Mouse (Mus musculus): ENCODE measurements around the gene Ambra1. TPM values are rescaled to one million over a fixed set of nuclear protein-coding genes. Genes with fewer than 3 reads are reported as not detected.

Ambra1 gene
- polyA plus RNA-seq, 1 experiment from 2014 or later: 21.5 TPM

DNA sequence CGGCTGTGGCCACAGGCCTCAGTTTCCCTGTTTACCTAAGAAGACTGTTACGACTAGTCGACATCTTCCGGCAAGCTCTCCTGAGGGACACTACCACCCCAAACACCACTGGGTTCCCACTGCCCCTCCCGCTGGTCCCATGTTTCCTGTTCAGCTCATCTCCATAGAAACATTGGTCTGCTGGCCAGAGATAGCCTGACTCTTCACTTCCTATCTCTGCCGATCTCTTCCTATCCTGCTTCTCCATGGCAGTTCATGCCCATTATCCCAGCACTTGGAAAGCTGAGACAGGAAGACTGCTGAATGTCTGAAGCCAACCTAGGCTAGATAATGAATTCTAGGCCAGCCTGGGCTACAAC, 218.2 kb downstream of the Ambra1 start:
- peaks cover 28% of the 10 kb centered on the region for H3K4me1 ChIP-seq (ENCODE audit: control insufficient read depth, insufficient read depth, low read length)

DNA sequence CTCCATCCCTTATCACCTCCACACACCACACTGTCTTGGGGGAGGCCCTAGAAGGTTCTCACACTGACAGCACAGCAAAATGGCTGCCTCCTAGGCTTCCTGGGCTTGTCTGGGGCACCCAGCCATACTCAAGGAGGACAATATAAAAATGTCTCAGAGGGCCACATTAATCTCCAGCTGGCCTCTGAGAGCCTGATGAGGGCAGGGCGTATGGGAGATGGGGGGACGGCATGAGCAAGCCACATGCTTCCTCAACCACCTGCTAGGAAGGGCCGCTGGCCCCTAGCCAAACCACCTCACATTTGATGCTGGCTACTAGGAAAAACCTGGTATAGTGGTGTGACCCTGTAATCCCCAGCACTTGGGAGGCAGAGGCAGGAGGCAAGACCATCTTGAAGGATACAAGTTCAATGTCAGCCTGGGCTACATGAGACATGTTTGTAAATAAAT, 218.9 kb downstream of the Ambra1 start:
- Histone ChIP-seq H3K4me2 (ENCODE audit: low read depth) (no peak overlapping the region), H3K4me1 (ENCODE audit: control insufficient read depth, insufficient read depth, low read length) (peaks cover 28% of the 10 kb centered on the region), H3K9me3 (ENCODE audit: control insufficient read depth, low read length) (no peaks in the 10 kb centered on the region), H3K27ac (ENCODE audit: low read depth, low read length) (no peak overlapping the region), H3K4me3 (ENCODE audit: low read depth, low read length) (no peak overlapping the region), H3K9ac (ENCODE audit: low read length) (no peak overlapping the region), H3K36me3 (ENCODE audit: control insufficient read depth, insufficient read depth, low read length) (no peaks in the 10 kb centered on the region), H3K27me3 (ENCODE audit: control insufficient read depth, insufficient read depth, low read length) (no peaks in the 10 kb centered on the region)
- no peak for DNase-seq (ENCODE audit: low spot score)
- 79% methylated on average over 3 of the region's 3 CpGs for WGBS
- ATAC-seq (ENCODE audit: insufficient read depth, low FRiP score, low TSS enrichment): no peak

More for the DNA sequence above, 218.2 kb downstream of the Ambra1 start:
- Histone ChIP-seq H3K4me2 (ENCODE audit: low read depth) (no peak overlapping the region), H3K27ac (ENCODE audit: low read depth, low read length) (peak overlapping the region; percentile 11; the same call in 1 of the 2 replicates), H3K27me3 (ENCODE audit: control insufficient read depth, insufficient read depth, low read length) (no peaks in the 10 kb centered on the region), H3K9me3 (ENCODE audit: control insufficient read depth, low read length) (no peaks in the 10 kb centered on the region), H3K9ac (ENCODE audit: low read length) (no peak overlapping the region), H3K4me3 (ENCODE audit: low read depth, low read length) (no peak overlapping the region), H3K36me3 (ENCODE audit: control insufficient read depth, insufficient read depth, low read length) (no peaks in the 10 kb centered on the region)
- DNase-seq (ENCODE audit: low spot score) (no peak), ATAC-seq (ENCODE audit: insufficient read depth, low FRiP score, low TSS enrichment) (no peak)
- 73% methylated on average over 6 of the region's 6 CpGs for WGBS

DNA sequence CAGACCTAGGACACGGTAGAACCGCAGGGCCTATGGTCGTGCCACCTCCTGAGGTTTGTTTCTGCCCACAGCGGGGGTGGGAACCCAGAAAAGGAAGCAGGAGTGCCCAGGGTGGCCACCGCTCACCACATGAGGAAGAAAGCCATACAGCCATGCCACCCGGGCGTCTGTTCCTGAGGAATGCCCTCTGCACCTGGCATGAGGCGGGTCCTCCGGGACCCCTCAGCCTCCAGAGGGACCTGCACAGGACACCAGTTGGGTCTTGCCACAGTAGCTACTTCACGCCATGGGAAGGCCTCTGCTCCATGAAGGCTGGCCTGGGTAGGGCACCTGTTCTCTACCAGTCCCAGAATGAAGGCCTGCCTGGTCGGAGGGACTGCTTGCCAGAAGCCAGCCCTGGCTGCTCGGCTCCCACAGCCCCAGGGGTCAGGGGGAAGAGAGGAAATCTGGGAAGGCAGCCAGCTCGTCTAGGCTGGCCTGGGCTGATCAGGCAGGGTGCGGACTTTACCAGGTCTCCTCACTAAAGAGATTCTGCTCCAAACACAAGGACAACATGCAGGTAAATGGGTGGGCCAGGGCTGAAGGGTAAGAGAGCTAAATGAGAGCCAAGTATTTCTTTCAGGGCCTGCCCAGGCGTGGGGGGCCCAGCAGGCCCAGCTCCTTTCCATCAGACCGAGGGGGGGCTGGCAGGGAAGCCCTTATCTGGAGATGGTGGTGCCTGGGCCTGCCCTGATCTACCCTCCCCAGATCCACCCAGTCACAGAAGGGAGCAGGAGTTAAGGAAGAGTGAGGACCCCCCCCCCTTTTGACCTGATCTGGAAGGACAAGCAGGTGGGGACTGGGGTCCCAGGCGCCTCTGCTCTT, 219.7 kb downstream of the Ambra1 start:
- no peaks in the 10 kb centered on the region for H3K27me3 ChIP-seq (ENCODE audit: control insufficient read depth, insufficient read depth, low read length)
- no peak overlapping the region for H3K4me3 ChIP-seq (ENCODE audit: low read depth, low read length)
- 0 out of 2 replicates have a peak overlapping the region, but pooled peaks have one; percentile 67 for H3K27ac ChIP-seq (ENCODE audit: low read depth, low read length)
- no peaks in the 10 kb centered on the region for H3K9me3 ChIP-seq (ENCODE audit: control insufficient read depth, low read length)
- DNase-seq (ENCODE audit: low spot score) (no peak), ATAC-seq (ENCODE audit: insufficient read depth, low FRiP score, low TSS enrichment) (0 out of 2 replicates have a peak, but pooled peaks have one; percentile 35)
- H3K4me1 ChIP-seq (ENCODE audit: control insufficient read depth, insufficient read depth, low read length): peaks cover 32% of the 10 kb centered on the region
- H3K36me3 ChIP-seq (ENCODE audit: control insufficient read depth, insufficient read depth, low read length): no peaks in the 10 kb centered on the region
- H3K9ac ChIP-seq (ENCODE audit: low read length): peak overlapping the region; percentile 46
- peak overlapping the region; percentile 0; the same call in 1 of the 2 replicates for H3K4me2 ChIP-seq (ENCODE audit: low read depth)
- WGBS: 71% methylated on average over 17 of the region's 17 CpGs

DNA sequence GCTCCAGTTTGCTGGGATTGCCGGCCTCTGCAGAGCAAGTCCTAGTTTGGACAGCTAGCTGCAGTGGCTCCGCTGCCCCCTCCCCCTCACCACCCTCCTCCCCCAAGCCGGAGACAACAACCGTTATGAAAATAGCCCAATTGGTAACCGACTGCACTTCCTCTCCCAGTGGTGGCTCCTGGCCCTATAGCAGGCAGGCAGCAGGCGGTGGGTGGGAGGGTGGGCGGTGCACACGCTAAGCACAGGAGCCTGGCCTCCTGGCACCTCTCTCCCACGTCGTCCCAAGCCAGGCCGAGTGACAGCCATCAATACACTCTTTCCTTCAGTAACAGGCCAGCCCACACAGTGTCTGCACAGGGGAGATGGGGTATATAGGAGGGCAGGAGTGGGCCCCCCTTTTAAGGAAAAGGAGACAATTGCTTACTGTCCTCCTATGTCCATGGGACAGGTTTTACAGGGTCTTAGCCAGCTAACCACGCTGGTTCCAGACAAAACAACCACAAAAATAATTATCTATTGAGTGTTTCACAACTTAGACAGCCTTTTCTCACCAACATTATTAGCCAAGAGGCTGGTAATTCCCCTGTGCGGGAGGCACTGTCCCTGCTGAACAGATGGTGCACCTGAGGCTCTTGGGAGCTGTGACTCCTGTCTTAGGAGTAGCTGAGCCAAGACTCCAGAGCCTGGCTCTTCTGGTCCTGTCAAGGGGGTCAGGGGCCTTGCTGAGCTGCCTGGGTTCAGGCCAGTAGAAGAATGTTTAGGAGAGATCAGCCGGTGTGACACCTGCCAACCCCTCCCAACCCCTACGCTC, 220.5 kb downstream of the Ambra1 start:
- H3K27ac ChIP-seq (ENCODE audit: low read depth, low read length): 0 out of 2 replicates have a peak overlapping the region, but pooled peaks have one; percentile 67
- WGBS: 16% methylated on average over 15 of the region's 15 CpGs
- ATAC-seq (ENCODE audit: insufficient read depth, low FRiP score, low TSS enrichment) (peak; percentile 14; the same call in 1 of the 2 replicates), DNase-seq (ENCODE audit: low spot score) (no peak)
- peaks cover 32% of the 10 kb centered on the region for H3K4me1 ChIP-seq (ENCODE audit: control insufficient read depth, insufficient read depth, low read length)
- no peak overlapping the region for H3K4me3 ChIP-seq (ENCODE audit: low read depth, low read length)
- H3K9ac ChIP-seq (ENCODE audit: low read length): peak overlapping the region; percentile 46; the same call in 1 of the 2 replicates
- H3K27me3 ChIP-seq (ENCODE audit: control insufficient read depth, insufficient read depth, low read length): no peaks in the 10 kb centered on the region
- H3K9me3 ChIP-seq (ENCODE audit: control insufficient read depth, low read length): no peaks in the 10 kb centered on the region
- H3K36me3 ChIP-seq (ENCODE audit: control insufficient read depth, insufficient read depth, low read length): no peaks in the 10 kb centered on the region
- H3K4me2 ChIP-seq (ENCODE audit: low read depth): peak overlapping the region; percentile 0; the same call in 1 of the 2 replicates

DNA sequence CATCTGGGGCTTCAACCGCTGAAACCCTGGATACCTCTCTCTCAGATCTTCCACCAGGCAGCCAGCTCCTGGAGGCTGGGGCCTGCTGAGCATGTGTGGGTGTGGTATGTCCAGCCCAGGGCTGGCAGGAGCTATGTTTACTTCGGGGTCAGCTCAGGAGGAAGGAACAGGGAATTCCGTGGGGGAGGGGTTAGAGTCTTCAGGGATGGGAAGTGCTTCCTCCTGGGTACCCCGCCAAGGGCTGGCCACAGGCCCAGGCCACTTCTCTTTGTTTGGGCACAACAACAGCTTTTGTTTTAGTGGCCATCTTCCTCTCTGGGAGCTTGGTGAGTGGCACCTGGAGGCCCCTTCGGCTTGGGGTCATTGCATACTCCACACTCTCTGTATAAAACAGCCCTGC, 223.9 kb downstream of the Ambra1 start:
- Histone ChIP-seq H3K4me3 (ENCODE audit: low read depth, low read length) (no peak overlapping the region), H3K27me3 (ENCODE audit: control insufficient read depth, insufficient read depth, low read length) (no peaks in the 10 kb centered on the region), H3K27ac (ENCODE audit: low read depth, low read length) (no peak overlapping the region), H3K9me3 (ENCODE audit: control insufficient read depth, low read length) (no peaks in the 10 kb centered on the region), H3K36me3 (ENCODE audit: control insufficient read depth, insufficient read depth, low read length) (no peaks in the 10 kb centered on the region), H3K9ac (ENCODE audit: low read length) (no peak overlapping the region), H3K4me2 (ENCODE audit: low read depth) (no peak overlapping the region), H3K4me1 (ENCODE audit: control insufficient read depth, insufficient read depth, low read length) (peaks cover 24% of the 10 kb centered on the region)
- 18% methylated on average over 5 of the region's 5 CpGs for WGBS
- ATAC-seq (ENCODE audit: insufficient read depth, low FRiP score, low TSS enrichment) (no peak), DNase-seq (ENCODE audit: low spot score) (no peak)

DNA sequence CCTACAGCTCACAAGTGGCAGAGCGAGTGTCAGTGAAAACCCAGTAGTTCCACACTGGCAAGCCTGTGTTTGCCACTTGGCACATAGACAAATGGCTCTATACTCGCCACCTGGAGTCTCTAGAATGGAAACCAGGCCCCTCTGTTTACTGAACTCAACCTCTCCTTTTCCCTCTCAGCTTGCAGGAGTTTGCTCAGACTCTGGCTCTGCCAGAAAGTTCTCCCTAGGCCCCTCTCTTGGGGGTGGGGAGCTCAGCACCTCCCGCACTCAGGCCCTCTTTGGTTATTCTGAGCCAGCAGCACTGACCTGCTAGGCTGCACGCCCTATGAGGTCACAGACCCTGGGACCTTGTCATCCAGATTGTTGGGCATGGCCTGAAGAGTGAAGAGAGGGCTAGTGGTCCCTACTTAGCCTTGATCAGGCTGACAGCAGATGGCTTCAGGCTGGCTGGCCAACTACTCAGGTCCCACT, 225.2 kb downstream of the Ambra1 start:
- Histone ChIP-seq H3K4me1 (ENCODE audit: control insufficient read depth, insufficient read depth, low read length) (peaks cover 18% of the 10 kb centered on the region), H3K4me3 (ENCODE audit: low read depth, low read length) (no peak overlapping the region), H3K36me3 (ENCODE audit: control insufficient read depth, insufficient read depth, low read length) (no peaks in the 10 kb centered on the region), H3K27me3 (ENCODE audit: control insufficient read depth, insufficient read depth, low read length) (no peaks in the 10 kb centered on the region), H3K9me3 (ENCODE audit: control insufficient read depth, low read length) (no peaks in the 10 kb centered on the region), H3K4me2 (ENCODE audit: low read depth) (no peak overlapping the region), H3K27ac (ENCODE audit: low read depth, low read length) (no peak overlapping the region), H3K9ac (ENCODE audit: low read length) (no peak overlapping the region)
- ATAC-seq (ENCODE audit: insufficient read depth, low FRiP score, low TSS enrichment) (no peak), DNase-seq (ENCODE audit: low spot score) (no peak)
- 94% methylated on average over 4 of the region's 4 CpGs for WGBS

DNA sequence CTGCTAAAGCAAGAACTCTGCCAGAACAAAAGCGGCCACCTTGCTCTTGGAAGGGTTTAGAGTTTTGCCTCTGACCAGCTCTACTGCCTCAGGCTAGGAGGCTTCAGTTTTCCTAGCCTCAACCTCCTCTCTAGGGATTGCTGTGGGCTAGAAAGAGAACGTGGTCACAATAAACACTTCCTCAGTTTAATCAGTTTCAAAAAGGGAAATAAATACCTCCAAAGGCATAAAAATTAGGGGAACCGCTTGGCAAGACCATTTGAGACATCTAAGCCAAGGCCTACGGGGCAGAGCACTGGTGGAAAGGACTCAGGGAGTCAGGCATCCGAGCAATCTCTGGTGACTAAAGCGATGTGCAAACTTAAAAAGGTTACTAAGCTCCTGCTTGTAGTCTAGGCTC, 225.9 kb downstream of the Ambra1 start:
- Histone ChIP-seq H3K9ac (ENCODE audit: low read length) (no peak overlapping the region), H3K27ac (ENCODE audit: low read depth, low read length) (no peak overlapping the region), H3K4me3 (ENCODE audit: low read depth, low read length) (no peak overlapping the region), H3K4me2 (ENCODE audit: low read depth) (no peak overlapping the region), H3K27me3 (ENCODE audit: control insufficient read depth, insufficient read depth, low read length) (no peaks in the 10 kb centered on the region), H3K36me3 (ENCODE audit: control insufficient read depth, insufficient read depth, low read length) (no peaks in the 10 kb centered on the region), H3K9me3 (ENCODE audit: control insufficient read depth, low read length) (no peaks in the 10 kb centered on the region), H3K4me1 (ENCODE audit: control insufficient read depth, insufficient read depth, low read length) (peaks cover 11% of the 10 kb centered on the region)
- 87% methylated on average over 6 of the region's 6 CpGs for WGBS
- DNase-seq (ENCODE audit: low spot score) (no peak), ATAC-seq (ENCODE audit: insufficient read depth, low FRiP score, low TSS enrichment) (no peak)

DNA sequence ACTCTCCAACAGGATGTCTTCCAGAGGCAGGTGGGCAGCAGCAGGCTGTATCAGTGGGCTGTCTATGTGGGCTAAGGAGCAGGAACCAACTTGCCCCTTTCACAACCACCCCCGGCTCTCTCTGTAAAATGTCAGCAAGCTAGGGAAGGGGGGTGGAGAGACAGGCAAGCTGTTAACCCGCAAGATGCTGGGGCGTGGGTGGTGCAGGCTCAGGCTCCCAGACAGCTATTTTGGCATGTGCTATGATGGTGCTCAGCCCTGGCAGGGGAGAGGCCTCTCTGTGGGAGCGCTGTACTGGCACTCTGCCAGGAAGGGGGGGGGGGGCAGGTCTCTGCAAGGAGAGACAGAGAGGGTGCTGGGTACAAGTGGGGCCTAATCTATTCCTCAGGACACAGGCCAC, 227.2 kb downstream of the Ambra1 start:
- WGBS: 68% methylated on average over 4 of the region's 4 CpGs
- Histone ChIP-seq H3K27ac (ENCODE audit: low read depth, low read length) (no peak overlapping the region), H3K36me3 (ENCODE audit: control insufficient read depth, insufficient read depth, low read length) (no peaks in the 10 kb centered on the region), H3K4me2 (ENCODE audit: low read depth) (no peak overlapping the region), H3K4me1 (ENCODE audit: control insufficient read depth, insufficient read depth, low read length) (peaks cover 15% of the 10 kb centered on the region), H3K9ac (ENCODE audit: low read length) (no peak overlapping the region), H3K27me3 (ENCODE audit: control insufficient read depth, insufficient read depth, low read length) (no peaks in the 10 kb centered on the region), H3K9me3 (ENCODE audit: control insufficient read depth, low read length) (no peaks in the 10 kb centered on the region), H3K4me3 (ENCODE audit: low read depth, low read length) (no peak overlapping the region)
- no peak for DNase-seq (ENCODE audit: low spot score)
- ATAC-seq (ENCODE audit: insufficient read depth, low FRiP score, low TSS enrichment): 0 out of 2 replicates have a peak, but pooled peaks have one; percentile 14

Measured in neural tube, embryonic 11.5 days (tissue).